Comparison of ENCODE assay signal across 37 mouse cellular contexts in the genomic region with DNA sequence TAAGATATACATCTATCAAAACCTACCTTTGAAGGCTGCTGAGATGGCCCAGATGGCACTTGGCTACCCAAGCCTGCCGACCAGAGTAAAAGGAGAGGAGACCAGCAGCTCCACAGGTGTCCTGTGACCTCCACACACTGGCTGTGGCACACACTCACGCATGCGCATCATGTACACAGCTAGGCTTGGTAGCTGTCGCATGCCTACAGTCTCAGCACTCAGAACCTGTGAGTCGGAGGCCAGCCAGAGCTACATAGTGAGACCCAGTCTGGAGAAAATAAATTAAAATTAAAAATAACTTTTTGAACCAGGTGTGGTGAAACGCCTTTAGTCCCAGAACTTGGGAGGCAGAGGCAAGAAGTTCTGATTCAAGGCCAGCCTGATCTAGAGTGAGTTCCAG. TPM values are rescaled to one million over a fixed set of nuclear protein-coding genes. Genes with fewer than 3 reads are reported as not detected.
"Had no signal": no experiment of that assay in that cellular context is flagged by ENCODE, and none has a peak within 500 bp of the region (broad histone marks: within the 10 kb centered on the region; RNA-seq: fewer than 3 reads in every experiment).

No protein-coding gene starts in this region.

- H3K4me2 ChIP-seq: embryonic facial prominence, embryonic 12.5 days; embryonic facial prominence, embryonic 13.5 days; embryonic facial prominence, embryonic 15.5 days; forebrain, embryonic 12.5 days; forebrain, embryonic 13.5 days; forebrain, embryonic 15.5 days had no signal

- H3K9me3 ChIP-seq: embryonic facial prominence, embryonic 10.5 days; embryonic facial prominence, embryonic 12.5 days; embryonic facial prominence, embryonic 13.5 days; embryonic facial prominence, embryonic 15.5 days; forebrain, embryonic 10.5 days; forebrain, embryonic 12.5 days; forebrain, embryonic 13.5 days; forebrain, embryonic 15.5 days had no signal

- H3K27me3 ChIP-seq: forebrain, embryonic 12.5 days; forebrain, embryonic 13.5 days; forebrain, embryonic 15.5 days had no signal

- H3K36me3 ChIP-seq: embryonic facial prominence, embryonic 12.5 days; embryonic facial prominence, embryonic 13.5 days; embryonic facial prominence, embryonic 15.5 days; forebrain, embryonic 15.5 days had no signal

- ATAC-seq: forebrain, embryonic 13.5 days; forebrain, embryonic 14.5 days; forebrain, embryonic 15.5 days; forebrain, embryonic 16.5 days; forebrain, postnatal 0 days had no signal

- H3K27ac ChIP-seq: embryonic facial prominence, embryonic 10.5 days; embryonic facial prominence, embryonic 12.5 days; embryonic facial prominence, embryonic 13.5 days; embryonic facial prominence, embryonic 15.5 days; forebrain, embryonic 12.5 days; forebrain, embryonic 13.5 days; forebrain, embryonic 15.5 days; gastrocnemius, adult 2 months had no signal

- DNase-seq: cerebellum, adult 2 months; cerebellum, adult 8-10 months; cerebellum, adult 9-10 months; cerebellum, adult 9-11 months; cerebellum, postnatal 10 days; cerebellum, postnatal 14 days; cerebellum, postnatal 25 days; cerebellum, postnatal 36 days; embryo, embryonic 11 days; forebrain, postnatal 0 days; gastrocnemius, adult 2 months; gastrocnemius, postnatal 10 days; gastrocnemius, postnatal 14 days; gastrocnemius, postnatal 25 days; gastrocnemius, postnatal 36 days; heart, adult 18-20 months had no signal

- H3K4me3 ChIP-seq: embryonic facial prominence, embryonic 10.5 days; embryonic facial prominence, embryonic 12.5 days; embryonic facial prominence, embryonic 13.5 days; embryonic facial prominence, embryonic 15.5 days; erythroblast, embryonic 14.5 days; forebrain, embryonic 10.5 days; forebrain, embryonic 12.5 days; forebrain, embryonic 13.5 days; forebrain, embryonic 15.5 days; gastrocnemius, adult 2 months had no signal

- H3K9ac ChIP-seq: embryonic facial prominence, embryonic 12.5 days; embryonic facial prominence, embryonic 13.5 days; embryonic facial prominence, embryonic 15.5 days; forebrain, embryonic 12.5 days; forebrain, embryonic 13.5 days; forebrain, embryonic 15.5 days; forebrain, postnatal 0 days had no signal

RNA-seq across cellular contexts. Expression of a gene that starts 26.6 kb away (rescaled TPM):
- total RNA-seq: common myeloid progenitor, adult 5-6 weeks; forebrain, postnatal 0 days; gastrocnemius, adult 18-20 months; gastrocnemius, adult 2 months; gastrocnemius, adult 8-10 months; gastrocnemius, postnatal 10 days; gastrocnemius, postnatal 14 days; gastrocnemius, postnatal 25 days; gastrocnemius, postnatal 36 days; gastrocnemius, postnatal 4 days; granulocyte monocyte progenitor cell, adult 5-6 weeks; heart, adult 18-20 months; heart, adult 8-10 months had no signal
- polyA plus RNA-seq: cerebellum, adult 2 months; cortical plate, adult 2 months; embryonic facial prominence, embryonic 10.5 days; embryonic facial prominence, embryonic 11.5 days; embryonic facial prominence, embryonic 12.5 days; embryonic facial prominence, embryonic 14.5 days; embryonic facial prominence, embryonic 15.5 days; erythroblast, embryonic 14.5 days; forebrain, embryonic 10.5 days; forebrain, embryonic 11.5 days; forebrain, embryonic 12.5 days; forebrain, embryonic 13.5 days; forebrain, embryonic 14.5 days; forebrain, embryonic 15.5 days; forebrain, embryonic 16.5 days; forebrain, postnatal 0 days had no signal

RNA-seq across cellular contexts. Expression of a gene that starts 30.7 kb away (rescaled TPM):
- total RNA-seq: common myeloid progenitor, adult 5-6 weeks; forebrain, postnatal 0 days; gastrocnemius, adult 18-20 months; gastrocnemius, adult 2 months; gastrocnemius, adult 8-10 months; gastrocnemius, postnatal 10 days; gastrocnemius, postnatal 14 days; gastrocnemius, postnatal 25 days; gastrocnemius, postnatal 36 days; granulocyte monocyte progenitor cell, adult 5-6 weeks; heart, adult 18-20 months; heart, adult 8-10 months had no signal
- polyA plus RNA-seq: embryonic facial prominence, embryonic 11.5 days; embryonic facial prominence, embryonic 12.5 days; embryonic facial prominence, embryonic 13.5 days; embryonic facial prominence, embryonic 14.5 days; erythroblast, embryonic 14.5 days; forebrain, embryonic 13.5 days; forebrain, embryonic 15.5 days; forebrain, embryonic 16.5 days; forebrain, postnatal 0 days had no signal
